Mouse (Mus musculus) kidney, embryonic 16.5 days (tissue): Measurements from ENCODE around the gene Chit1. TPM values are rescaled to one million over a fixed set of nuclear protein-coding genes. Genes with fewer than 3 reads are reported as not detected.

ENCODE experiments used
- ATAC-seq: fragments of 200-750 bp; cut with Nextera tagmentation; 2 replicates; pipeline ENCODE4 v1.8.0; 2017; ENCODE audit warnings: moderate TSS enrichment; ENCODE audit not compliant: low FRiP score, low TSS enrichment
- H3K27ac ChIP-seq: fragments of 300-500 bp; sonication (generic); 2 replicates; pipeline ENCODE4 v1.5.1; 2014; ENCODE audit warnings: low read length
- H3K27me3 ChIP-seq: fragments of 300-500 bp; sonication (generic); 2 replicates; pipeline ENCODE4 v1.6.1; 2014; ENCODE audit warnings: low read length, control low read depth, mixed read lengths; ENCODE audit not compliant: insufficient read depth
- H3K36me3 ChIP-seq: fragments of 300-500 bp; sonication (generic); 2 replicates; pipeline ENCODE4 v1.6.1; 2014; ENCODE audit warnings: low read length, control low read depth, mixed read lengths; ENCODE audit not compliant: insufficient read depth
- H3K4me1 ChIP-seq: fragments of 300-500 bp; sonication (generic); 2 replicates; pipeline ENCODE4 v1.6.1; 2014; ENCODE audit warnings: low read length, control low read depth, mixed read lengths; ENCODE audit not compliant: insufficient read depth
- H3K4me2 ChIP-seq: fragments of 300-500 bp; sonication (generic); replicated peaks from 2 replicates; pipeline ENCODE4 v1.6.1; 2014; ENCODE audit warnings: low read depth, low read length
- H3K4me3 ChIP-seq: fragments of 300-500 bp; sonication (generic); 2 replicates; pipeline ENCODE4 v1.5.1; 2014; ENCODE audit warnings: mild to moderate bottlenecking, low read length
- H3K9ac ChIP-seq: fragments of 300-500 bp; sonication (generic); replicated peaks from 2 replicates; pipeline ENCODE4 v1.6.1; 2014; ENCODE audit warnings: low read length
- H3K9me3 ChIP-seq: fragments of 300-500 bp; sonication (generic); 2 replicates; pipeline ENCODE4 v1.6.1; 2016; ENCODE audit warnings: low read length, control low read depth
- WGBS: fragments of 180-500 bp; shearing (Covaris S2); extraction: QIAGEN DNeasy Blood & Tissue Kit; methylation state at CpG from one replicate; pipeline ENCODE4 v1.1.7; 2014; 5-methylcytosine and 5-hydroxymethylcytosine counted together
- polyA plus RNA-seq: library from polyadenylated mRNA; unstranded; fragments of >200 nt; fragmentation: Nextera tagmentation; extraction: Ambion mirVana; gene quantifications from 2 replicates; pipeline ENCODE4 v1.2.1, GENCODE M21; 2015

Chit1 gene
- polyA plus RNA-seq, 1 experiment from 2014 or later: 0.17 TPM

GRCm38 (mm10) chr1:134086811-134087398 is 24.1 kb upstream of the Chit1 start:
- Histone ChIP-seq H3K9me3 (no peaks in the 10 kb centered on the region), H3K36me3 (no peaks in the 10 kb centered on the region), H3K4me3 (no peak overlapping the region), H3K4me2 (peak overlapping the region; percentile 31), H3K27me3 (no peaks in the 10 kb centered on the region), H3K4me1 (peaks cover 22% of the 10 kb centered on the region), H3K27ac (peak overlapping the region; percentile 27; the same call in 1 of the 2 replicates), H3K9ac (peak overlapping the region; percentile 53)
- peak; percentile 39 for ATAC-seq
- WGBS: 27% methylated on average over 16 of the region's 16 CpGs

DNA sequence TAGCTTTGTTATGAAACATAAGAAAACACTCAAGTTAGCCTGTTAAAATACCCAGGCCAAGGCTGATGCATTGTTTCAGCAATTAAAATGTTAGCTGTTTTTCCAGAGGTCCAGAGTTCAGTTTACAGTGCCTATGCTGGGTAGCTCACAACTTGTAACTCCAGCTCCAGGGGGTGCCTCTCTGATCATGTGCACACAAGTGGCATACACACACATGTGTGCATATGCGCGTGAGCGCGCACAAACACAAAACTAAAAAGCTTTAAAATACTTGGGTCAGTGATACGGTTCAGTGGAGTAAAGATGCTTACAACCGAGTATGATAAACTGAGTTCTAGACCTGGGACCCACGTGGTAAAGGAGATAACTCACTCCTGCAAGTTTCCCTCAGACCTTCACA is 22.0 kb upstream of the Chit1 start:
- ATAC-seq: no peak
- 81% methylated on average over 7 of the region's 7 CpGs for WGBS
- Histone ChIP-seq H3K4me1 (peaks cover 34% of the 10 kb centered on the region), H3K4me2 (no peak overlapping the region), H3K27me3 (no peaks in the 10 kb centered on the region), H3K4me3 (no peak overlapping the region), H3K9me3 (no peaks in the 10 kb centered on the region), H3K36me3 (no peaks in the 10 kb centered on the region), H3K9ac (no peak overlapping the region), H3K27ac (no peak overlapping the region)

DNA sequence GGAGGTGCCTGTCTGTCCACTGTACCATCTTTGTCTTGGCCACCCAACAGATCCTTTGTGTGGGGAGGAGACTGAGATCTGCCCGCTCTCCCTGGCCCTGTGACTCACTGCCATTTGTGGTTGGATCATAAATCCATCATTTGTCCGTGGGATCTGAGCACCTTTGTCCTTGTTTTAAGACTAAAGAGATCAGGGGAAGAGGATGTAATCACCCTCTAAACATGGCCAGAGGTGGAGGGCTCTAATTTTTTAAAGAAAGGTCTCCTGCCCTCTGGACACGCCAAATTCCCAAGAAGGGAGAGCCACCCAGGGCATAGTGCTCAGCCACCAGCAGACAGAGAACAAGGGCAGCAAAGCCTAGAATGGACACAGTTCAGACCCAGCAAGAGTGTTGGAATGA is 19.2 kb upstream of the Chit1 start:
- 65% methylated on average over 3 of the region's 3 CpGs for WGBS
- H3K27ac ChIP-seq: peak overlapping the region; percentile 94; the same call in 1 of the 2 replicates

DNA sequence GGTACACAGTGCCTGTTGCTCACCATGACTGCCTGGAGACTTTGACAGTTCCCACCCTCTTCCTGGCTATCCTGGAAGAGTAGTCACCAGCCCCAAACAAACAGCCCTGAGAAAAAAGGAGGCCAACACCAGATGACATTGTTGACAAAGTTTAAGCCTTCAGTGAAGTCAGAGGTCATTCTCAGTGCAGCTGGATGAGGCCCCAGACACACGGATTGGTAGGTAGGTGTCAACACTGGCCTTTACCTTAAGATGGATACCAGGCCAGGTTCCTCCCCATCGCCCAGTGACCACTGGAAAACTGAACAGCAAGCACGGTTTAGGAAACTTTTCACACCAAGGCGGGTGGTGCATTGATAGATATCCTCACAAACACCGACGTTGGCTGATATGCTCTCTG is 18.7 kb upstream of the Chit1 start:
- H3K27ac ChIP-seq: peak overlapping the region; percentile 94
- peak overlapping the region; percentile 90 for H3K4me2 ChIP-seq
- 28% methylated on average over 6 of the region's 6 CpGs for WGBS
- H3K4me1 ChIP-seq: peaks cover 34% of the 10 kb centered on the region
- no peaks in the 10 kb centered on the region for H3K27me3 ChIP-seq
- peak overlapping the region; percentile 57 for H3K4me3 ChIP-seq
- peak overlapping the region; percentile 76 for H3K9ac ChIP-seq
- ATAC-seq: no peak
- H3K36me3 ChIP-seq: no peaks in the 10 kb centered on the region
- no peaks in the 10 kb centered on the region for H3K9me3 ChIP-seq

More for the DNA sequence above, 19.2 kb upstream of the Chit1 start:
- ATAC-seq: no peak
- no peaks in the 10 kb centered on the region for H3K27me3 ChIP-seq
- H3K4me2 ChIP-seq: no peak overlapping the region
- H3K9me3 ChIP-seq: no peaks in the 10 kb centered on the region
- no peak overlapping the region for H3K4me3 ChIP-seq
- H3K36me3 ChIP-seq: no peaks in the 10 kb centered on the region
- no peak overlapping the region for H3K9ac ChIP-seq
- H3K4me1 ChIP-seq: peaks cover 34% of the 10 kb centered on the region

DNA sequence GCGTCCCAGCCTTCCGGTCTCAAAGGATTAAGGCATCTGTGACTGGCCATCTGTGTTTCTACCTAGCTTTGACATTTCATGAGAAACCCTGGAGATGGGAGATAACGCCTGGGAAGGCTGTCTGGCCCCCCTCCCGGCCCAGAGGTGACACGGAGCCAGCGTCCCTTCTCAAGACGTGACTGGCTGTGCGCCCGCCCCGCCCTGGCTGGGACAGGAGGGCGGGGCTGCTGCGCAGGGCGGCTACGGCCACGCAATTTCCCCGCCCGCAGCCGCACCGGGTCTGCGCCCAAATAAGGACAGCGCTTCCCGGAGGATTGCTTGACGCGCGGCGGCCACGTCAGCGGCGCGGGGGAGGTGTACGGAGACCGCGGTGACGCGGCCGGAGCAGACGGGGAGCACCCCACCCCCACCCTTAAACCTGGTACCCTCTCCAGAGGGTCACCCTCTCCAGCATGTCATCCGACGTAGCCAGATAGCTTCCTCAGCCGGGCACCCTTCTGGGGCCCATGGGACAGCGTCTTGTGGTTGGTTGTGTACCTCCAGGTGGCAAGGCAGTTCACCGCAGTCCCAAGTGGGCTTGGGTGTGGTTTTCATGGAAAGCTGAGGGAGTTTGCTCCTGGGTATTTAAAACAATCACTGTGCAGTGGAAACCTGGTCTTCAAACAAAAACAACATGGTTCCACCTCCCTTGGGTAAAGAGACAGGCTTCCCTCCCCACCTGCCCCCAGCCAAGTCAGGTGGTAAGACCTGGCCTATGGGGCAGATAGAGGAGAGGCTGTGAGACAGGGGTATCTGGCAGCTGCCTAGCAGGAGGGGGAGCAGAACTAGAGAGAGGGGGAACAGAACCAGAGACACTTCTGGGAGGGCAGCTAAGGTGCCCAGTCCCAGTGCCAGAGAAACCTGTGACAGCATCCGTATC is 17.9 kb upstream of the Chit1 start:
- WGBS: 2% methylated on average over 43 of the region's 43 CpGs
- Histone ChIP-seq H3K4me2 (peak overlapping the region; percentile 90), H3K36me3 (no peaks in the 10 kb centered on the region), H3K27me3 (no peaks in the 10 kb centered on the region), H3K9me3 (no peaks in the 10 kb centered on the region), H3K4me3 (peak overlapping the region; percentile 57), H3K9ac (peak overlapping the region; percentile 76), H3K27ac (peak overlapping the region; percentile 94), H3K4me1 (peaks cover 42% of the 10 kb centered on the region)
- ATAC-seq: peak; percentile 95

DNA sequence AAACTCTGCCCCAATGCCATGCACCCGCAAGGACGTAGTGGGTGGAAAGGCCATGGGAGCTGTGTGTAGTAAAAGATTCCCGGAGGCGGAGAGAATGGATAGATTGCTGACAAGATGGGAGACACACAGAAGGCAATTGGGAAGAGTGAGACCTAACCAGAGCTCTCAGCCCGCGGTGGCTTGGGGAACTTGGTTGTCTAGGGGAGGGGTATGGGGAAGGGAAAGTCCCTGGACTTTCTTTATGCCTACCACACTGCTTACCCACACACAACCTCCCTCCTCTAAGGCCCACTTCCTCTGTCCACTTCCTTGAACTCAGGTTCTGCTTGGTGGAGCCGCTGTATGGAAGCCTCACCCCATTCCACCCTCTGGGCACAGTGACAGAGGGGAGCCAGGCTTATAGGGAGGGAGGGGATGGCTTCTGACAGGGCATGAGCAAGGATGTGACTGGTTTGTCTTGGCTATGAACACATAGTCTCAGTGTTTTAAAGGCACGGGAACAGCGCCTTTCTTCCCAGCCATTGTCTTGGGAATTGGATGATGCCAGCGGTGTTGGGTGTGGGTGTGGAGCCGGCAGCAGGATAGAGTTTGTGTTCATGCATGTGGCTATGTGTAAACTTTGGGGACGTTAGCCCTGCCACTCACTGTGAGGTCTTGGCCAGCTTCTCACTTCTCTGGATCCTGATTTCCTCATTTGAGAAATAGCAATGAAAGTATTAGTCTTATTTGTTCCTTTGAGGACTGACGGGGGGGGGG is 17.1 kb upstream of the Chit1 start:
- Histone ChIP-seq H3K4me3 (peak overlapping the region; percentile 57), H3K4me2 (peak overlapping the region; percentile 90), H3K9ac (peak overlapping the region; percentile 76), H3K36me3 (no peaks in the 10 kb centered on the region), H3K27me3 (no peaks in the 10 kb centered on the region), H3K9me3 (no peaks in the 10 kb centered on the region), H3K27ac (peak overlapping the region; percentile 94), H3K4me1 (peaks cover 50% of the 10 kb centered on the region)
- no peak for ATAC-seq
- 56% methylated on average over 13 of the region's 13 CpGs for WGBS

GRCm38 (mm10) chr1:134095033-134095612 is 15.9 kb upstream of the Chit1 start:
- Histone ChIP-seq H3K4me2 (no peak overlapping the region), H3K27me3 (no peaks in the 10 kb centered on the region), H3K4me1 (peaks cover 59% of the 10 kb centered on the region), H3K4me3 (no peak overlapping the region), H3K9ac (no peak overlapping the region), H3K9me3 (no peaks in the 10 kb centered on the region), H3K27ac (no peak overlapping the region), H3K36me3 (no peaks in the 10 kb centered on the region)
- ATAC-seq: no peak
- WGBS: 61% methylated on average over 7 of the region's 7 CpGs

DNA sequence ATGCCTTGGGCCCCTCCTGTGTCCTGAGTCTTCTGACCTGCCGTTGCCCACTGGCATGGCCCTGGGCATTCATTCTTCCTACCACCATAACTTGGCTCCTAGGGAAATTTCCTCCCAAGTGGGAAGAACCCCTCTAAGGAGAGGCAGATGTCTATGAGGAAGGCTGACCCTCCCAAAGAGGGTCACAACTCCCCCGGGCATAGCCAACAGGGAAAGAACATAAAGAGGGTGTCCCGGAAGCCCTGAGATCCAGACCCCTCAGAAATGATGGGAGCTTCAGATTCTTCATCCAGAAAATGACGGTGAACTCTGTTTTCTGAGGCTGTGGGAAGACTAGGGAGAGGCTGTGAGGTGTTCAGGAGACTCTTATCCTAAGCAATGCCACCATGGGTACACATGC is 15.3 kb upstream of the Chit1 start:
- H3K4me1 ChIP-seq: peaks cover 63% of the 10 kb centered on the region
- H3K4me2 ChIP-seq: no peak overlapping the region
- H3K9ac ChIP-seq: peak overlapping the region; percentile 19; the same call in 1 of the 2 replicates
- H3K4me3 ChIP-seq: no peak overlapping the region
- H3K27me3 ChIP-seq: no peaks in the 10 kb centered on the region
- WGBS: 74% methylated on average over 4 of the region's 4 CpGs
- no peaks in the 10 kb centered on the region for H3K9me3 ChIP-seq
- peak overlapping the region; percentile 70; the same call in 1 of the 2 replicates for H3K27ac ChIP-seq
- H3K36me3 ChIP-seq: no peaks in the 10 kb centered on the region
- ATAC-seq: no peak

- 48% methylated on average over 14 of the region's 14 CpGs for WGBS
- no peak overlapping the region for H3K4me2 ChIP-seq
Measured at GRCm38 (mm10) chr1:134096264-134096934, 14.6 kb upstream of the Chit1 start.

More at GRCm38 (mm10) chr1:134096264-134096934, 14.6 kb upstream of the Chit1 start:
- no peaks in the 10 kb centered on the region for H3K27me3 ChIP-seq
- H3K4me1 ChIP-seq: peaks cover 63% of the 10 kb centered on the region
- no peaks in the 10 kb centered on the region for H3K9me3 ChIP-seq
- H3K4me3 ChIP-seq: no peak overlapping the region
- ATAC-seq: no peak
- H3K27ac ChIP-seq: peak overlapping the region; percentile 70
- no peaks in the 10 kb centered on the region for H3K36me3 ChIP-seq
- peak overlapping the region; percentile 19; the same call in 1 of the 2 replicates for H3K9ac ChIP-seq
